Mouse (Mus musculus) cerebellum, adult 11-12 months (tissue): Measurements from ENCODE around the gene Egfl8.

Experiments used
- DNase-seq: peaks from one replicate; pipeline ENCODE4 v3.0.0; 2022

Gene Egfl8

DNA sequence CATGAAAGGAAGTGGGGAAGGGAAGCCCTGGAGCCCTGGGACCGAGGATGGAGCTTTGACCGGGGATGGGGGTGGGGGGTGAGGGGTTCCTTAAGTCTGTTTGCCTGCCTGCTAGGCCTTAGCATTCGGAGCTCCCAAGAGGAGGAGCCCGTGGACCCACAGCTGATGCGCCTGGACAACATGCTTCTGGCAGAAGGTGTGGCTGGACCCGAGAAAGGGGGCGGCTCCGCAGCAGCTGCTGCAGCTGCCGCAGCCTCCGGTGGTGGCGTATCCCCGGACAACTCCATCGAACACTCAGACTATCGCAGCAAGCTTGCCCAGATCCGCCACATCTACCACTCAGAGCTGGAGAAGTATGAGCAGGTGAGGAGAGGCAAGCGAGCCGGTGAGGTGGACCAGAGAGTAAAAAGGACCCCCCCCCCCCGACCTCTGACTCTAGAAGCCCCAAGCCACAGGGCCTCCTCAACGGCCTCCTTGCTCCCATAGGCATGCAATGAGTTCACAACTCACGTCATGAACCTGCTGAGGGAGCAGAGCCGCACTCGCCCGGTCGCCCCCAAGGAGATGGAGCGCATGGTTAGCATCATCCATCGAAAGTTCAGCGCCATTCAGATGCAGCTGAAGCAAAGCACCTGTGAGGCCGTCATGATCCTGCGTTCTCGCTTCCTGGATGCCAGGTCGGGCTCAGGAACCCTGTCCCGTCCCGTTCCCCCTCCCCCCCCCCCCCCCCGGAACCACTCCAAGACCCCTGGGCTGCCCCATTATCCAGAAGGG is 21.8 kb downstream of the Egfl8 start:
- DNase-seq = peak; percentile 60

DNA sequence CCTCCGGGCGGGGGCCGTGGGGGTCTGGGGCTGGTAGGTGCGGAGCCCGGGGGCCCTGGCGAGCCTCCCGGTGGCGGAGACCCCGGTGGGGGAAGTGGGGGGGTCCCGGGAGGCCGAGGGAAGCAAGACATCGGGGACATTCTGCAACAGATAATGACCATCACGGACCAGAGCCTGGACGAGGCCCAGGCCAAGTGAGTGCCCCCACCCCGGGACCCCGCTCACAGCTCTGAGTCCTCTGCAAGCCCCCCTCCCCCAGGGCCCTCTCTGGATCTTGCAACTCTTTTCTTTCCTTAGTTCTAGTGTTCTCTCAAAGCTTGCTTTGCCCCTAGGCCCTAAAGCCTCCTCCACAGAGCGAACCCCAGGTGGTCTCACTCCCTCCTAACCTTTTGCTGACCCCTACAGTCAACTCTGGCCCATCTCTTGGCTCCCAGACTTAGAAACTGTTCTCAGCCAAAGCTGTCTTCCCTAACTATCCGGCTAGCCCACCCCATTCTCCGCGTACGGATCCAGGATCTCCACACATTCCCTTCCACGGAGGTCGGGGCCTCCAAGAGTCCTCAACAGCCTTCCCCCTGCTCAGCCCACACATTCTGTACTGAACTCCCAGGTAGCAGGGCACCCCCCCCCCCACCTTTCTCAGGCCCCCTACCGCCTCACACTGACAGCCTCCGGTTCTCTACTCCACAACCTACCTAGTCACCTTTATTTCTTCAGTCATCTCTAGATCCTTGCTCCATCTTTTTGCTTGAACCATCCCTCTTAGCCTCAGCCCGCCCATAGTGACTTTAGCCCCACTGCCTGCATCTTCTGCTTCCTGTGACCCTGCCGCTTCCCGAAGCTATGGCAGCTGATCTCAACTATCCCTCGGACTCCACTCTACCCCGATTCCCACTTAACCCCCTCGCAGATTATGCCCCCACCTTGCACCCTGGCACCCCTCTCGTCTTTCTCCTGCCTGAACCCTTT is 22.9 kb downstream of the Egfl8 start:
- DNase-seq = peak; percentile 82

DNA sequence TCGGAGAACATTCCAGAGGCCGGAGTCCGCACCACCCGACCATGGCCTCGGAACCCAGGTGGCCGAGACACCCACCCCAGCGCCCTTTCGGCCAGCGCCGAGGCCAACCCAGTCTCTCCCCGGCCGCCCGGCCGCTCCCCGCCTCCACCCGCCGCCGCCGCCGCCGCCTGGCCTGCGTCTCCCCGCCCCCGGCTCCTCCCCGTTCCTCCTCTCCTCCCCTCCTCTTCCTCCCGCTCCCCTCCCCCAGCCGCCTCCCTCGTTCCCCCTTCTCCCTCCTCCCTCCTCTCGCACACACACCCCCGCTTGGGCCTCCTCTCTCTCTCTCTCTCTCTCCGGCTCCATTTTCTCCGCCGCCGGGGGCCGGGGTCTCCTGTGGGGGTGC is 23.8 kb downstream of the Egfl8 start:
- DNase-seq = peak; percentile 82

DNA sequence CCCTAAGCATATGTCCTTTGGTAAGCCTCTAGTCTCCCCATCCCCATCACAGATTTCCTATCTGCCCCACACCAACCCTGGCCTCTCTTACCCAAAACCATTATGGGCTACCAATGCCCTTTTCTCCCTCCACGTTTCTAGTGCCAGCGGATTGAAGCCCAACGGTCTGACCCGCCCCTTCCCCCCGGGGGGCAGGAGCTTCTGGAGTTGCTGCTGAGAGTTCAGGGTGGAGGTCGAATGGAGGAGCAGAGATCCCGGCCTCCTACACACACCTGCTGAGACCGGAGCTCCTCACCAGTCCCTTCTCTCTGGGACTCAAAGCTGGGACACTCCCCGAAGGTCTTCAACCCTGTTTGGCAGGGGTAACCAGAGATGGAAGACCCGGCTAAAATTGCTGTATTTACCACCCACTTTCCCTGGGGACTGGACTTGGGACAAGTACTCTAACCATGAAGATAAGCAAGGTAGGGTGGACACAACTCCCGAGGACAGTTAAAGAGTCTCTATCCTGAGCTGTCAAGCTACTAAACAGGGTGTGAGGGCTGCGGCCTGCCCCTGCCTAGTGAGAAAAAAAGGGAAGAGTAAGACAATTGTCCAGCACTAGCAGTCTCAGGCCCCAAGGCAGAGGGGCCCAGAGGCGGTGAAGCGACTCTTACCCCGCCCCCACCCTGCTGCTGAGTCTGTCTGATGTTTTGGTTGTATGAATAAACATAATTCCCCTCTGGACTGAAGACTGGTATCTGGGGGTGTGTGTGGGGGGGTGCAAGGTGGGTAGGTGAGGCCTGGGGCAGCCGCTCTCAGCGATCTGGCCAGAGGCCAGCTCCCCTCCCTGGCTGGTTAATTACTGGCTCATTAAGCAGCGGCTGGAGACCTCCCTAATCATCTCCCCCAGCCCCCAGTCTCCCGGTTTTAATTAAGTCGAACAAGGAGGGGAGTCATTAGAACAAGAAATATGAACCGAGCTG is 24.5 kb downstream of the Egfl8 start, which contains the start of gene Pbx2:
Gene Pbx2 (plus strand): TSS at position 238 of the 965 bp plus-strand sequence.
- DNase-seq = peak; percentile 73

DNA sequence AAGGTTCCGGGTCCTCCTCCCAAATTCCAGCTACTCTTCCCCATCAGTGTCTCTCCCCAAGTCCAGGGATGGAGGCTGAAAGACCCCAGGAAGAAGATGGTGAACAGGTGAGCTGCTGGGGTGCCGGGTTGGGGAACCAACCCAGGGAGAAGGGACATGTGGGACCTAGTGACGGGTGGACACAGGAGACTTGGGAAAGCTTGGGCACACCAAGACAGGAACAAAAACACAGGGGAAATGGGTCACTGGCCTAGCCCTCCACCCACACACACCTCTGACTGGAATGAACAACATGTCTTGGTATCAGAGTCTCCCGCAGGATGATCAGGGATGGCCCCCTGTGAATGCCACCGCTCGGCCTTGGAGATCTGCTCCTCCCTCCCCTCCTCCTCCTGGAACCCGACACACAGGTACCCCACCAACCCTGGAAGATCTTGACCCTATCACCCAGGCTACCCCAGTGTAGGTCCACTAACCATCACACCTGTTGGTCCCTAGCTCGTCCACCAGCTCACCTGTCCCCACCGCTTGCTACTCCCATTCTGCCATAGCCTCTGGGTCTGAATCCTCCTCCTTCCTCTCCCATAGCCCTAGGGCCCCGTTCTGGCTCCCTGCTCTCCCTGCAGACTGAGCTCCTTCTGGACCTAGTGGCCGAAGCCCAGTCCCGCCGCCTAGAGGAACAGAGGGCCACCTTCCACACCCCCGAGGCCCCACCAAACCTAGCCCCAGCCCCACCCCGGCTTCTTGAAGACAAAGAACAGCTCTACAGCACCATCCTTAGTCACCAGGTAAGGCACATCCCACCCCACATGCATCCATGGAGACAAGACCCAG is 25.4 kb downstream of the Egfl8 start:
- peak; percentile 63 for DNase-seq

DNA sequence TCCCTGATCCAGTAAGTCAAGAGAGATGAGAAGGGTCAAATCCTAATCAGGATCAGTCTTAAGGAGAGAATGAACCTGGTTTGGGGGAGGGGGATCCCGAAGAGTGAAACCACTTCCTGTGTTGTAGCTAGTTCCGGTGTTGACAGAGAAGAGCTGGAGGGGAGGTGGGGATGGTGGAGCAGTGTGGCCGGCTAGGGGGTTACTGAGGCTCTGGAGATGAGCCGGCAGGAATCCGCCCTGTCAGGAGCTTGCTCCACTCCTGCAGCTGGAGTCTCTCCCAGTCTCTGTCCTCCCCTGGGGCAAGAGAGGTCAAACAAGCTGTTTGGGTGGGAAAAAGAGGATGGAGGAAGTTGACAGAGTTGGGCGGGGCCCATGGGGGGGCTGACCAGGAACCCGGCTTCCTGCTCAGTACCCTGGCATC is 26.1 kb downstream of the Egfl8 start, which contains the start of gene Gpsm3:
Gene Gpsm3 (plus strand): TSS at position 126 of the 421 bp plus-strand sequence.
- DNase-seq = peak; percentile 67

DNA sequence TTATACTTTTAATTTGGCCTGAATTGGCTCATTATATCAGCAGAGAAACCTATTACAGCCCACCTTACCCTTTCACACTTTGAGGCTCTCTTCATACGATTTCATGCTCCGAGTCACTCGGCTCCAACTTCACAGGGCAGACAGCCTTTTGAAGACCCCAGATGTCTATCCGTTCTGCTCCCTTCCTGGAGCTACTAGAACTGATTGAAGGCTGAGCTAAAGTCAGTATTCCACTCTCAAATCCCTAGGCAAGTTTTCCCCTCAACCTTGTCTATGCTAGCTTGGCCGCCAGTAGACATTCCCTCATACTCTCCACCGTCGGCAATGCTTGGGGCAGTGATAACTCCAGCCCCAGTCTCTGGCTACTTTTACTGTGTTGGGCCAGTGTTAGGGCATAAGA is 26.6 kb downstream of the Egfl8 start:
- no peak for DNase-seq

DNA sequence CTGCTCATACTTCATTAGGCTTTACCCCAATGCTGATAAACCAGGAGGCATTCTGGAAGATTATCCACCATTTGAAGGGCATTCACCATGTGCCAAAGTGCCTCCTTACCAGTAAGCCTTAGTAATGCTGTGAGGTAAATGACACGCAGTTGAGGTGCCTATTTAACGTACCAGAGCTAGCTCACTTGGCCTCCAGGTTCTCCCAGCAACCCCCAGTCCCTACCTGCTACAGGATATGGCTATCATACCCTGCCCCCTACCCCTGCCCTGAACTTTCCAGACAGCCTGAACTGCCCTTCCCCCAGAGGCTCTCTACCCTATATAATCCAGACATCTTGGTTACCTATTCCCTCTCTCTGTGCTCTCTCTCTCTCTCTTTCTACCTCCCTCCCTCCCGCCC is 27.0 kb downstream of the Egfl8 start:
- peak; percentile 54 for DNase-seq

DNA sequence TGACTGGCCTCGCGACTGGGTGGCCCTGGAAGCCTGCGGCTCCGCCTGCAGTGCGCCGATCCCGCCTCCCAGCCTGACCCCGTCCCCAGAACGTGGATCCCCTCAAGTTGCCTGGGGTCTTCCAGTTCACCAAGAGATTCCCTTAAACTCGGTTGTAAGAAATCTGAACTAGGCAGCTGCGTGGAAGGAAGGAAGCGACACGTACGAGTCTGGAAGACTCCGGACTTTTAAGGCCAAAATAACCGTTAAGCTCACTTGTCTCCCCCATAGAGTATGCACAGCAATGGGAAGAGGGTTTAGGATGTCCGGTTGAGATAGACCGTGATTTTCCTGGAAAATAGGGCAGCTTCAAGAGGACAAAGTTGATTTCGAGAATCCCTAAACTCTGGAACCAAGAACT is 28.0 kb downstream of the Egfl8 start:
- no peak for DNase-seq

DNA sequence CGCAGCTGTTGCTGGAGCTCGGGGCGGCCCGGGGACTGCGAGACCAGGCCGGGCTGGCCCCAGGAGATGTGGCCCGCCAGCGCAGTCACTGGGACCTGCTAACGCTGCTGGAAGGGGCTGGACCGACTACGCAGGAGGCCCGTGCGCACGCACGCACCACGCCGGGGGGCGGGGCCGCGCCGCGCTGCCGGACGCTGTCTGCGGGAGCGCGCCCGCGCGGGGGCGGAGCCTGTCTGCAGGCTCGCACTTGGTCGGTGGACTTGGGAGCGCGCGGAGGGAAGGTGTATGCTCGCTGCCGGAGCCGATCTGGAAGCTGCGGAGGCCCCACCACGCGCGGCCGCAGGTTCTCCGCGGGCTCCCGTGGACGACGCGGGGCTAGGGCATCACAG is 28.4 kb downstream of the Egfl8 start:
- peak; percentile 98 for DNase-seq

DNA sequence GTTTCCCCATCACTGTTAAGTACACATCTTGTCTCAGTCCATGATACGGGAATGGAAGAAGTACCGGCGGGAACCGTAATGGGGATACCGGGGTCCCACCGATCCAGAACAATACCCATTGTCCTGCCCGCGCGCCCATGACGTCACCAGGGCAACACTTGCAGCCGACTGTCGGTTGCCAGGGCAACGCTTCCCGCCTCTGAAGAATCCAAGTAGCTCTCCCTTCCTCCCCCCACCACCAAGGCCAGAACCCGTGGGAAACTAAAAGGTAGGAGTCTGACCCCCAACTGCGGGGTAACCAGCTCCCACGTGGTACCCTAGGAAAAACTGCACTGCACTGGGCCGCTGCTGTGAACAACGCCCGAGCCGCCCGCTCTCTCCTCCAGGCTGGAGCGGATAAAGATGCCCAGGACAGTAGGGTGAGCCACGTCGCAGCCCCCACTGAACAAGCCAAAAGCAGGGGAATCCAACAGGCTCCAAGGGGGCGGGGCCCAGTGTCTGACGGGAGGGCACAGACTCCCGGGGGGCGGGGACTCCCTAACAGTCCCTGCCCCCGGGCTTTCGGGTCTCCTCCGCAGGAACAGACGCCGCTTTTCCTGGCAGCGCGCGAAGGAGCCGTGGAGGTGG is 28.9 kb downstream of the Egfl8 start:
- peak; percentile 91 for DNase-seq

DNA sequence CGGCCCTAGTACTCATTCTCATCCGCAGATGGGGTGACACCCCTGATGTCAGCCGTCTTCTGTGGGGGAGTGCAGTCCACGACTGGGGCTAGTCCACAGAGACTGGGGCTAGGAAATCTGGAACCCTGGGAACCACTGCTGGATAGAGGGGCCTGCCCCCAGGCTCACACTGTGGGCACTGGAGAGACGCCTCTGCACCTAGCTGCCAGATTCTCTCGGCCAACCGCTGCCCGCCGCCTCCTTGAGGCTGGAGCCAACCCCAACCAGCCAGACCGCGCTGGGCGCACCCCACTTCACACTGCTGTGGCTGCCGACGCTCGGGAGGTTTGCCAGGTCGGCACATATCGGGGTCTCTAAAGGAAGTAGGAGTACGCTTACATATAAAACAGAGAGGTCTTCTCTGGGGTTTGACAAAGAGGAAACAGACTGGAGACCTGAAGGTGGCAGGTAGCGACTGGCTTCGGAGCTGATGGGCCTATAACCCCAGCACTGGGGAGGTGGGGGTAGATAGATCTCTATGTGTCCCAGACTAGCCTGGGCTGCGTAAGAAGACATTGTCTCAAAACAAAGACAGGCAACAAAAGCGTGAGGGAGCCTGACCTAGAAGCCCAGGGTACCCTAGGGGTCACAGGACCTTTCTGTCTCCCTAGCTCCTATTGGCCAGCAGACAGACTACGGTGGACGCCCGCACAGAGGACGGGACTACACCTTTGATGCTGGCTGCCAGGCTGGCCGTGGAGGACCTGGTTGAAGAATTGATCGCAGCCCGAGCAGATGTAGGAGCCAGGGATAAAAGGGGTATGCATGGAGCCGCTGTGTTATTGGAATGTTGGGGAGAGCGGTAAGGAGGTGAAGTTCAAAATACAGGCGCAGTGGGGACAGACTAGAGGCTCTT is 29.6 kb downstream of the Egfl8 start:
- peak; percentile 66 for DNase-seq

DNA sequence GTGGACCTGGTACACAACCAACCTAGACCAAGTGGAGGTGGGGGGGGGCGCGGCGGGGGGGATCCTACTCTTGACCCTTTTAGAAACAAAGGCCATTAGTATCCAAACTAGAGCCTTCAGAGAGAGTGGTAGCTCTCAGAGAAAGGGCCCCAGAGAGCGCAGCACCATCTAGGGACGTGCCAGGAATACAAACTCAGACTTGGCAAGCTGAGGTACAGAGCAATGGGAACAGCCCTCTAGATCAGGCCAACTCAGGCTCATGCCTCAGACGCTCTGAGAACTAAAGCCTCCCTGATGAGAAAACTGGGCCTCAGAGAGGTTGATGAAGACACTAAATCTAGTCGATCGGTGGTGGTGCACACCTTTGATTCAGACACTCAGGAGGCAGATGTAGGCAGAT is 30.6 kb downstream of the Egfl8 start:
- DNase-seq = peak; percentile 35

DNA sequence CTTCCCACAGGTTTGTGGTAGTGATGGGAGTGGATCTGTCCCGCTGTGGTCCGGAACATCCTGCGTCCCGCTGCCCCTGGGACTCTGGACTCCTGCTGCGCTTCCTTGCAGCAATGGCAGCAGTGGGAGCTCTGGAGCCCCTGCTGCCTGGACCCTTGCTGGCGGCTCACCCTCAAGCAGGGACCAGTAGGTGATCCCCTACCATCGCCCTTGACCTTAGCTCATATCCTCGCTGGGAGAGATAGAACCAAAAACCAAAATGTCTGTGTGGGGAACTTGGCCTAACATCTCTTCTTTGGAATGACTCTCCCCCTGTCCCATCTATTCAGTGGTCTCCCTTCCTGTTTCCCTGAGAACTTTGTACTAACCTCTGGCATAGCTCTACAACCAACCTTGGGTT is 32.0 kb downstream of the Egfl8 start:
- DNase-seq = no peak

DNA sequence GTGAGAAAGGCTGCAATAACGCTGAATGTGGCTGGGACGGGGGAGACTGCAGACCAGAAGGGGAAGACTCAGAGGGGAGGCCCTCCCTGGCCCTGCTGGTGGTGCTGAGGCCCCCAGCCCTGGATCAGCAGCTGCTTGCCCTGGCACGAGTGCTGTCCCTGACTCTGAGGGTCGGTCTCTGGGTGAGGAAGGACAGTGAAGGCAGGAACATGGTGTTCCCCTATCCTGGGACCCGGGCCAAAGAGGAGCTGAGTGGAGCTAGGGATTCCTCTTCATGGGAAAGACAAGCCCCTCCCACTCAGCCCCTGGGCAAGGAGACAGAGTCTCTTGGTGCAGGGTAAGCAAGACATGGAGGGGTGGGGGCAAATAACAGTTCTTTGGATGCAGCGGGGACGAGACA is 32.4 kb downstream of the Egfl8 start:
- peak; percentile 43 for DNase-seq

DNA sequence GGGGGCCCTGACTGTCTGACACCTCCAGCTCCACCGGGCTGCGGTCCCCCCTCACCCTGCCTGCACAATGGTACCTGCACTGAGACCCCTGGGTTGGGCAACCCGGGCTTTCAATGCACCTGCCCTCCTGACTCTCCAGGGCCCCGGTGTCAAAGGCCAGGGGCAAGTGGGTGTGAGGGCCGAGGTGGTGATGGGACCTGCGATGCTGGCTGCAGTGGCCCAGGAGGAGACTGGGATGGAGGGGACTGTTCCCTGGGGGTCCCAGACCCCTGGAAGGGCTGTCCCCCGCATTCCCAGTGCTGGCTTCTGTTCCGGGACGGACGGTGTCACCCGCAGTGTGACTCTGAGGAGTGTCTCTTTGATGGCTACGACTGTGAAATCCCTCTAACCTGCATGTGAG is 33.2 kb downstream of the Egfl8 start:
- no peak for DNase-seq

DNA sequence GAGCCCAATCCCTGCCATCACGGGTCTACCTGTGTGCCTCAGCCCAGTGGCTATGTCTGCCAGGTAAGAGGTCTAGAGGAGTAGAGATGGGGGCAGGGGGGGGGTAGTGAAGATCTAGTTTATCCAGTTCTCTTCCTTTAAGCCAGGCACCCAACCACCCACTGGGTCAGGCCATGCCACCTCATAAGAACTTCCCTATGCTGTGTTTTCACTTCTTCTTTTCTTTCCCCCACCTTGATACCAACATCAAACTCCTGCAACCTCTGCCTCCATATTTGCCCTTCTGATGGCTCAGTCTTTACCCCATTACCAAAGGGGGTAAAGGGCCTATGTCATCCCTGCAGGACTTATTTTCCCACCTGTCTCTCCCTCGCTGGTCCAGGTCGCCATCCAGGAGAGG is 37.7 kb downstream of the Egfl8 start:
- DNase-seq = no peak

DNA sequence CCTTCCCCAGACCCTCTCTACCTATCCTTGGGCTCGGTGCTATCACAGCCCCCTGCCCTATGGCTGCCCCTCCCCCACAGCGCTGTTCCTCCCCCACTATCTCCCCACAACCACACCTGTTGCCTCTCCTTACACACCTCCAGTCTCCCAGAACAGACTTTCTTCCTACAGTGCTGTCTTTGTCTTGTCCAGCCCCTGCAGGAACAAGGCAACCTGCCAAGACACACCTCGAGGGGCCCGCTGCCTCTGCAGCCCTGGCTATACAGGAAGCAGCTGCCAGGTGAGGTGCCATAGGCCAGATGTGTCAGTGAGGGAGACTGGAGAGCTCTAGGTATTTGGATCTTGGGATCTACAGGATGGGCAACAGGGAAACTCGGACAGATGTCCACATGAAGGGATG is 39.2 kb downstream of the Egfl8 start:
- no peak for DNase-seq

DNA sequence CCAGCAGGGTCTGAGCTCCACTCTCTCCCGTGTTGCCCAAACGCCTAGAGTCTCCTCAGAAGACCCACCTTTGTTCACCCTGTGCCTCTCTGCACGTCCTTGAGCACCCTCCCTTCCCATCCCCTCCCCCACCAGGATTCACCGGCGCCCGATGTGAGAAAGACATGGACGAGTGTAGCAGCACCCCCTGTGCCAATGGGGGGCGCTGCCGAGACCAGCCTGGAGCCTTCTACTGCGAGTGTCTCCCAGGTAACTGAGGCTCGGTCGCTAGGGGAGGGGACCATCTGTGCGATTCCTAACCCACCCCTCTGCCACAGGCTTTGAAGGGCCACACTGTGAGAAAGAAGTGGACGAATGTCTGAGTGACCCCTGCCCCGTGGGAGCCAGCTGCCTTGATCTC is 43.4 kb downstream of the Egfl8 start:
- no peak for DNase-seq

DNA sequence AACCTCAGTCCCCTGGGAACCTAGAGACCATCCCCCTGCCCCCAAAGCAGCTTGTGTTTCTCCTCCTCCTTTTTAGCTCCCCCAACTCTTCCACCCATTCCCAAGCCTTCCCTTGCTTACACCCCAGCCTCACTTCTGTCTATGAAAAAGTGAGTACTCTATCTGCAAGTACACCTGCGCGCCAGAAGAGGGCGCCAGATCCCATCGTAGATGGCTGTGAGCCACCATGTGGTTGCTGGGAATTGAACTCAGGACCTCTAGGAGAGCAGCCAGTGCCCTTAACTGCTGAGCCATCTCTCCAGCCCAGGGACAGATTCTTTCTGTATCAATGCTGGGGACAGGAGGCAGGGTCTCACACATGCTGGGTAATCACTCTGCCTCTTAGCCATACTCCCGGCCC is 43.9 kb downstream of the Egfl8 start:
- DNase-seq = no peak
